Mouse (Mus musculus) olfactory bulb, adult 2 months (tissue): Measurements from ENCODE around the gene Ppox.

ENCODE experiments used
- CTCF ChIP-seq: fragments of 200-500 bp; IDR thresholded peaks from 2 replicates; pipeline ENCODE4 v1.5.1; 2012; ENCODE audit warnings: low read depth, mild to moderate bottlenecking, low read length, moderate library complexity; ENCODE audit not compliant: insufficient read depth
- POLR2A ChIP-seq: fragments of 200-500 bp; IDR thresholded peaks from 2 replicates; pipeline ENCODE4 v1.6.1; 2012; ENCODE audit warnings: mild to moderate bottlenecking, low read depth, low read length, moderate library complexity; ENCODE audit not compliant: insufficient read depth

GRCm38 (mm10) chr1:171278436-171278835, 2.5 kb downstream of the Ppox start:
- no peak for TF ChIP-seq CTCF
- no peak for TF ChIP-seq POLR2A
